Mouse (Mus musculus) kidney, postnatal 0 days (tissue): Measurements from ENCODE around the gene Mmaa. TPM values are rescaled to one million over a fixed set of nuclear protein-coding genes. Genes with fewer than 3 reads are reported as not detected.

Experiments used
- ATAC-seq: fragments of 200-750 bp; cut with Nextera tagmentation; replicated peaks from 2 replicates; pipeline ENCODE4 v1.8.0; 2017; ENCODE audit warnings: low read depth, moderate number of reproducible peaks, moderate TSS enrichment, moderate library complexity; ENCODE audit not compliant: low FRiP score
- DNase-seq: peaks from one replicate; pipeline ENCODE4 v3.0.0-alpha.2; 2016; ENCODE audit warnings: low spot score
- H3K27ac ChIP-seq: fragments of 300-500 bp; sonication (generic); 2 replicates; pipeline ENCODE4 v1.5.1; 2014; ENCODE audit warnings: mild to moderate bottlenecking
- H3K27me3 ChIP-seq: fragments of 300-500 bp; sonication (generic); 2 replicates; pipeline ENCODE4 v1.6.1; 2014; ENCODE audit warnings: low read length, mixed read lengths; ENCODE audit not compliant: insufficient read depth
- H3K36me3 ChIP-seq: fragments of 300-500 bp; sonication (generic); 2 replicates; pipeline ENCODE4 v1.6.1; 2014; ENCODE audit warnings: low read length, mixed read lengths; ENCODE audit not compliant: insufficient read depth
- H3K4me1 ChIP-seq: fragments of 300-500 bp; sonication (generic); replicated peaks from 2 replicates; pipeline ENCODE4 v1.6.1; 2014; ENCODE audit warnings: antibody characterized with exemption, low read length, mixed read lengths; ENCODE audit not compliant: insufficient read depth
- H3K4me2 ChIP-seq: fragments of 300-500 bp; sonication (generic); 2 replicates; pipeline ENCODE4 v1.6.1; 2014; ENCODE audit warnings: mild to moderate bottlenecking, low read length, moderate library complexity, mixed read lengths
- H3K4me3 ChIP-seq: fragments of 300-500 bp; sonication (generic); replicated peaks from 2 replicates; pipeline ENCODE4 v1.5.1; 2014; ENCODE audit warnings: low read depth, low read length
- H3K9ac ChIP-seq: fragments of 300-500 bp; sonication (generic); 2 replicates; pipeline ENCODE4 v1.6.1; 2014; ENCODE audit warnings: low read depth, low read length
- H3K9me3 ChIP-seq: fragments of 300-500 bp; sonication (generic); replicated peaks from 2 replicates; pipeline ENCODE4 v1.6.1; 2016; ENCODE audit warnings: low read length, inconsistent platforms, mixed read lengths
- CTCF ChIP-seq: IDR thresholded peaks from 2 replicates; pipeline ENCODE4 v1.5.1; 2016; ENCODE audit warnings: antibody characterized with exemption, low read depth, mild to moderate bottlenecking, moderate library complexity
- WGBS: fragments of 180-500 bp; shearing (Covaris S2); extraction: QIAGEN DNeasy Blood & Tissue Kit; methylation state at CpG from one replicate; pipeline ENCODE4 v1.1.7; 2014; 5-methylcytosine and 5-hydroxymethylcytosine counted together
- polyA plus RNA-seq: library from polyadenylated mRNA; unstranded; fragments of >200 nt; fragmentation: Nextera tagmentation; extraction: Ambion mirVana; gene quantifications from 2 replicates; pipeline ENCODE4 v1.2.1, GENCODE M21; 2015

The Mmaa gene
- polyA plus RNA-seq, 1 experiment from 2014 or later, result 15.0 TPM

DNA sequence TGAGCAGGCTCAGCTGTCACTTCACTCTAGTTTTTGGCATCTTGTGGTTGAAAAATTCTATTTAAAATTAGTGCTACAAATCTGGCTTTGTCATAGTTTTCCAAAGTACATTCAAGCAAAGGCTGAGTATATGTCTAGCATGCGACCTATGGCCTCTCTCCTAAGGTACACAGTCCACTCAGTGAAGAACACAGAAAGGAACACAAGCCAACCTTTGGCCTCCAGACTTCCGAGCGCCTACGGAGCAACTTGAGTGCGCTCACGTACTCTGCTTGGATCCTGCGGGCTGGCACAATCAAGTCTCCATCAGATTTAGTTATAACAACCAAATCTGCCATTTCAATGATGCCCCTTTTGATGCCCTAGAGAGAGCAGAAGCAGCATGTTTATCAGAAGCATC, 25.8 kb downstream of the Mmaa start:
- DNase-seq, result no peak
- H3K4me1 ChIP-seq, result no peaks in the 10 kb centered on the region
- no peak overlapping the region for H3K4me3 ChIP-seq
- no peaks in the 10 kb centered on the region for H3K9me3 ChIP-seq
- H3K27ac ChIP-seq, result no peak overlapping the region
- no peak for ATAC-seq
- H3K27me3 ChIP-seq, result no peaks in the 10 kb centered on the region
- no peak overlapping the region for H3K4me2 ChIP-seq
- WGBS, result 91% methylated on average over 7 of the region's 7 CpGs
- no peak overlapping the region for H3K9ac ChIP-seq
- TF ChIP-seq CTCF, result no peak
- peaks cover 40% of the 10 kb centered on the region; the same call in 1 of the 2 replicates for H3K36me3 ChIP-seq

DNA sequence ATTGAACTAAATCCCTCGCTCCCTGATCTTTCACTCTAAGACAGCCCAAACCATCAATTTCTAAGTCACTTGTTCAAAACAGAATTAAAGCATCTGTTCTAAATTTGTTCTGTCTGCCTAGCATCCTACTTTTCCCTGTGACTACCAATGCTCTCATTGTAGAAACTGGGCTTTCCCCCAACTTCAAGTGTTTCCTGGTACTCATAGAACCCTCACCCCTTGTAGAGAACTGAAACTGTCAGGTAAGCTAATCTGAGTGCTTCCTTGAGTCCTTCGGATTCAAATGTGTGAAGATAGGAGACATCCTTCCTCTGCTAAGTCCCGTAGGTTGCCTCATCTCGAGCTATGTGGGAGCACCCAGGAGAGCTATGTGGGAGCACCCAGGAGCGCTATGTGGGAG, 32.8 kb downstream of the Mmaa start:
- Histone ChIP-seq H3K27ac (no peak overlapping the region), H3K4me3 (no peak overlapping the region), H3K4me1 (no peaks in the 10 kb centered on the region), H3K4me2 (no peak overlapping the region), H3K9me3 (no peaks in the 10 kb centered on the region), H3K27me3 (no peaks in the 10 kb centered on the region), H3K36me3 (0 out of 2 replicates have a peak, but pooled peaks cover 1% of the 10 kb centered on the region), H3K9ac (no peak overlapping the region)
- DNase-seq (no peak), ATAC-seq (no peak)
- TF ChIP-seq CTCF, result no peak
- 94% methylated on average over 5 of the region's 5 CpGs for WGBS

DNA sequence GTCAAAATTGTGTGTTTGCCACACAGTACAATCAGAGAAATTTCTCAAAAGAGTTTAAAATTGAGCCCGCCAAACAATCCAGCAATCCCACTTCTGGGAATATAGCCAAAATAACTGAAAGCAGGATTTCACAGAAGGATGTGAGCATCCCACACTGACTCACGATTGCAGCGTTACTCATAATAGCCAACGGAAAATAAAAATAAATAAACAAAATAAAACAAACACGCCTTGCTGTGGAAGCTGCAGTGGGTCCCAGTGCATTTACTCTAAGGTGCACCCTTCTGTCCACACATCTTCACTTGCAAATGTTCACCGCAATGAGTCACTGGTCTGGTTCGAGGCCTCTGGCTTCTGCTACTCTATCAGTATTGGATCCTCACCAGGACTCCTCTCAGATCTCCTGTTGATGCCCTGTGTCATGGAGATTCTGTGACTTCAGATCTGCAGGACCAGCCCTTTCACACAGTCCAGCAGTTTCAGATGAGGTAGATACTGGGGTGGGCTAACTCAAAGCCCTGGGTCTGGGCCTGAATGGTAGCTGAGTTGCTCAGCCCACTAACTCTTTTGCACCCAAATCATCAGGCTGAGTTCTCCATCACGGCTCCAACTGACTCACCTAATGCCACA, 38.5 kb downstream of the Mmaa start:
- ATAC-seq (no peak), DNase-seq (peak; percentile 40)
- Histone ChIP-seq H3K4me2 (no peak overlapping the region), H3K27me3 (no peaks in the 10 kb centered on the region), H3K36me3 (no peaks in the 10 kb centered on the region), H3K9ac (no peak overlapping the region), H3K9me3 (no peaks in the 10 kb centered on the region), H3K4me3 (no peak overlapping the region), H3K27ac (no peak overlapping the region), H3K4me1 (no peaks in the 10 kb centered on the region)
- 60% methylated on average over 8 of the region's 8 CpGs for WGBS
- no peak for TF ChIP-seq CTCF

DNA sequence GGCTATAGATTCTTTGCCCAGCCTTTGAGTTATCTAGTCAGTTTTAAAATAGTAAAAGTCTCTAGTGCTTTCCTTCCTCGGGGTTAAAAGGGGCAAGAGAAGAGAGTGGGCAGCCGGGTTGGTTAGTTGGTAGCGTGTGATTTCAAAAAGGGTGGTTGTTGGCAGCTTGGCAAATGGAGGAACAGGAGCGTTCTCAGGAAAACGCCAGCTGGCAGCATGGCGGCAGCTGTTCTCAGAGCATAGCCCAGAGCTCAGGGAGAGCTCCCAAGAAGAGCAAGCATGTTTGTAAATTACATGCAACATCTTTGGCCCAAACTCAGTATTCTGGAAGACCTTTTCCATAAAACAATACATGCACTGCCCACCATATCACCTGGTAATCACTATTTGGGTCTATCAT, 41.0 kb downstream of the Mmaa start:
- no peak overlapping the region for H3K9ac ChIP-seq
- H3K4me2 ChIP-seq, result no peak overlapping the region
- H3K27ac ChIP-seq, result no peak overlapping the region
- no peaks in the 10 kb centered on the region for H3K36me3 ChIP-seq
- ATAC-seq (no peak), DNase-seq (no peak)
- no peaks in the 10 kb centered on the region for H3K9me3 ChIP-seq
- H3K27me3 ChIP-seq, result no peaks in the 10 kb centered on the region
- no peak overlapping the region for H3K4me3 ChIP-seq
- no peaks in the 10 kb centered on the region for H3K4me1 ChIP-seq
- WGBS, result 90% methylated on average over 6 of the region's 6 CpGs
- TF ChIP-seq CTCF, result no peak

DNA sequence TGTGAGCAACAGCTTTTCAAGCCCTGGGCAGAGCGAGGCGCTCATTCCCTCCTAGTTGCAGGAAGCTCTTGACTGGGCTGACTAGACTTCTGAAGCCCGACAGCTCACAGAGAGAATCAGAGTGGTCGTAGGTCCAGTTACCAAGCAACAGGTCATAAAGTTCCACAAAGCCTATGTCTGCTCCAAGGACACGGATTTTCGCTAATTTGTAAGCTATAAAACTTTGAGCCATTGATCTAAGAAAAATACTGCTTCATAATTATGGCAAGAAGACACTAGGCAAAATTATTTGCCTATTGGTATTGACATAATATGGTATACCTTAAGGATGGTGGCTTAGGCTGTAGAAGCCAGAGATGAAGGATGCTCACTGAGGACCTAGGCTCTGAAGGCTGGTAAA, 46.3 kb downstream of the Mmaa start, which contains the start of gene 1700011L22Rik:
1700011L22Rik (minus strand) TSS at position 101 of the 400 bp plus-strand sequence.
- H3K9ac ChIP-seq, result no peak within 1 kb of the TSS
- no peak within 1 kb of the TSS for H3K4me3 ChIP-seq
- TF ChIP-seq CTCF, result no peak
- H3K27me3 ChIP-seq, result no peaks in the 10 kb centered on the region
- no peak within 1 kb of the TSS for H3K27ac ChIP-seq
- H3K4me1 ChIP-seq, result no peaks in the 10 kb centered on the region
- DNase-seq (no peak), ATAC-seq (no peak)
- no peak within 1 kb of the TSS for H3K4me2 ChIP-seq
- 68% methylated on average over 6 of the region's 6 CpGs for WGBS
- H3K36me3 ChIP-seq, result no peaks in the 10 kb centered on the region
- no peaks in the 10 kb centered on the region for H3K9me3 ChIP-seq

DNA sequence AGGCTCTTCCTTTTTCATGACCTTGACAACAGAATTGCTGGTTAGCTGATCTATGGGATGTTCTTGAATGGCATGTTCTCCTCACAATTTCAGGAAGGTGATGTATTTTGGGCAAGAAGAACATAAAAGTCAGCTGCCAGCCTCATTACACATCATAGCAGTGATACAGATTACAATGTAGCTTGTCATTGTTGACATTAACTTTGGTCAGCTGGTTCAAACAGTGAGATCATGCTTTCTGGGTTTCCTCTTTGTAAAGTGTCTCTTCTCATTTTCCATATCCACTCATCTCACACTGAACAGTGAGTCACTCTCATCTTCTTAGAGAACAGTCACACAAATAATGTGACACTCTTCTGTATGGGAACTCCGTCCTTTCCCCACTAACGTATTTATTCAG, 51.3 kb downstream of the Mmaa start:
- H3K4me1 ChIP-seq, result no peaks in the 10 kb centered on the region
- H3K4me2 ChIP-seq, result no peak overlapping the region
- no peaks in the 10 kb centered on the region for H3K27me3 ChIP-seq
- H3K9me3 ChIP-seq, result no peaks in the 10 kb centered on the region
- no peak for DNase-seq
- H3K36me3 ChIP-seq, result no peaks in the 10 kb centered on the region
- no peak overlapping the region for H3K9ac ChIP-seq
- H3K4me3 ChIP-seq, result no peak overlapping the region
- no peak overlapping the region for H3K27ac ChIP-seq
- TF ChIP-seq CTCF, result no peak
- no peak for ATAC-seq
- 75% methylated on average over 2 of the region's 2 CpGs for WGBS

DNA sequence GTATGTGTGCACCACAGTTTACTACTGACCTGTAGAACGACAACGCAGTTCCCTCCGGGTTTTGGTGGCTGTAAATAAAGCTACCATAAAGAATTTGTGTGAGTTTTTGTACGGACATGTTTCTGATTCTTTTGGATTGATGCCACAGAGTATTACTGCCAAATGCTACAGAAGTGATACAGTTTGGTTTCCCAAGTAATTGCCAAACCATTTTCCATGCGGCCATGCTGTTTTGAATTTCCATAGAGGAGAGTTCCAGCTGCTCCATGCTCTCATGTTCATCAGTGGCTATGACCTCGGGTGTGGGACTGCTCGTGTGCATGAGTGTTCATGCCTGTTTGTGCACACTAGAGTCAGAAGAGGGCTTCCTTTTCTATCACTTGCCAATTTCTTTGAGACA, 54.7 kb downstream of the Mmaa start:
- Histone ChIP-seq H3K36me3 (no peaks in the 10 kb centered on the region), H3K9me3 (no peaks in the 10 kb centered on the region), H3K27me3 (no peaks in the 10 kb centered on the region), H3K4me3 (no peak overlapping the region), H3K9ac (no peak overlapping the region), H3K4me1 (no peaks in the 10 kb centered on the region), H3K4me2 (no peak overlapping the region), H3K27ac (no peak overlapping the region)
- no peak for TF ChIP-seq CTCF
- 66% methylated on average over 7 of the region's 7 CpGs for WGBS
- ATAC-seq, result no peak
- DNase-seq, result no peak
